ENCODE assay signal across 13 mouse cellular contexts in the genomic region with DNA sequence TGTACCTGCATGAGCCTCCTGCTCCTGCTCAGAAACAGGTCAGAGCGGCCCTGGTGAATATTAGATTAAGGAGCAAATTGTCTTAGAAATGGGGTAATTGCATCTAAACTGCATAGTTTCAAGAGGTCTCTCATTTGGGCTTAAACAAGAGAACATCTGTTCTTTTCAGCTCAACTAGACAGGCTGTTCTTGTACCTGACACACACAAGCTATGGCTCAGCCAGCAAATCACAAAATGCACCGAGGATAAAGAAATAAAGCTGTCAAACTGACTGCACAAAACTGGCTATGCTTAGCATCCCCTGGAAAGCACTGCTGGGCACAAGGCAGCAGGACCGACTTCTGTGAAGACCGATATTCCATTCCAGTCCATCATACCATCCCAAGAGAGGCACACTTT.
"Had no signal": no experiment of that assay in that cellular context is flagged by ENCODE, and none has a peak within 500 bp of the region (broad histone marks: within the 10 kb centered on the region; RNA-seq: fewer than 3 reads in every experiment).

No protein-coding gene starts in this region.

- H3K4me1 ChIP-seq: liver, embryonic 13.5 days; lung, embryonic 15.5 days; megakaryocyte, embryonic 14.5 days had no signal

- ATAC-seq: liver, postnatal 0 days had no signal

- H3K27ac ChIP-seq: limb, embryonic 12.5 days; liver, embryonic 13.5 days; lung, embryonic 15.5 days; macrophage; midbrain, embryonic 12.5 days; stomach, postnatal 0 days had no signal

- H3K27me3 ChIP-seq: liver, embryonic 13.5 days; lung, embryonic 15.5 days; megakaryocyte, embryonic 14.5 days; midbrain, embryonic 12.5 days had no signal

- H3K9ac ChIP-seq: limb, embryonic 12.5 days; liver, embryonic 13.5 days; liver, postnatal 0 days; lung, embryonic 15.5 days; midbrain, embryonic 12.5 days had no signal

- H3K4me3 ChIP-seq: limb, embryonic 12.5 days; liver, embryonic 13.5 days; lung, embryonic 15.5 days; megakaryocyte, embryonic 14.5 days; midbrain, embryonic 12.5 days had no signal

- H3K9me3 ChIP-seq: limb, embryonic 12.5 days; liver, embryonic 13.5 days; lung, embryonic 15.5 days; megakaryocyte, embryonic 14.5 days; midbrain, embryonic 12.5 days had no signal

- H3K4me2 ChIP-seq: limb, embryonic 12.5 days; liver, embryonic 13.5 days; lung, embryonic 15.5 days; midbrain, embryonic 12.5 days had no signal

- DNase-seq: kidney, postnatal 10 days; kidney, postnatal 4 days; liver; liver, embryonic 13.5 days; liver, postnatal 0 days; lung, postnatal 14 days; thymus, postnatal 4 days had no signal

- H3K36me3 ChIP-seq: limb, embryonic 12.5 days; liver, embryonic 13.5 days; lung, embryonic 15.5 days; midbrain, embryonic 12.5 days had no signal
